Mouse (Mus musculus) testis, adult 2 months (tissue): ENCODE measurements around the gene Capg. TPM values are rescaled to one million over a fixed set of nuclear protein-coding genes. Genes with fewer than 3 reads are reported as not detected.
A peak's percentile ranks its signal among the peaks of the same experiment; 100 is the strongest.

ENCODE experiments used
- H3K27ac ChIP-seq: fragments of 200-500 bp; 2 replicates; pipeline ENCODE4 v1.5.1; 2012; ENCODE audit warnings: low read depth, low read length; ENCODE audit not compliant: control insufficient read depth, insufficient read depth
- H3K27me3 ChIP-seq: fragments of 200-500 bp; 2 replicates; pipeline ENCODE4 v1.6.1; 2012; ENCODE audit warnings: mild to moderate bottlenecking, low read length, moderate library complexity; ENCODE audit not compliant: control insufficient read depth, insufficient read depth
- H3K36me3 ChIP-seq: fragments of 200-500 bp; 2 replicates; pipeline ENCODE4 v1.6.1; 2012; ENCODE audit warnings: mild to moderate bottlenecking, low read length; ENCODE audit not compliant: control insufficient read depth, insufficient read depth
- H3K4me1 ChIP-seq: fragments of 200-500 bp; 2 replicates; pipeline ENCODE4 v1.6.1; 2012; ENCODE audit warnings: low read length; ENCODE audit not compliant: control insufficient read depth, insufficient read depth
- H3K4me3 ChIP-seq: fragments of 200-500 bp; 2 replicates; pipeline ENCODE4 v1.5.1; 2012; ENCODE audit warnings: low read depth, mild to moderate bottlenecking, low read length, moderate library complexity, mixed read lengths; ENCODE audit not compliant: control insufficient read depth
- CTCF ChIP-seq: fragments of 200-500 bp; IDR thresholded peaks from 2 replicates; pipeline ENCODE4 v1.5.1; 2012; ENCODE audit warnings: low read depth, mild to moderate bottlenecking, inconsistent platforms, low read length, moderate library complexity; ENCODE audit not compliant: control insufficient read depth, insufficient read depth, insufficient replicate concordance
- POLR2A ChIP-seq: fragments of 200-500 bp; IDR thresholded peaks from 2 replicates; pipeline ENCODE4 v1.6.1; 2012; ENCODE audit warnings: low read depth, mild to moderate bottlenecking, inconsistent platforms, low read length, moderate library complexity; ENCODE audit not compliant: control insufficient read depth
- polyA plus RNA-seq: library from polyadenylated mRNA; depleted of rRNA; stranded (reverse); fragments of >200 nt; gene quantifications from 2 replicates; pipeline ENCODE4 v1.2.3, GENCODE M21; 2012; rRNA removed

Capg gene
- polyA plus RNA-seq, 1 experiment = 1.3 TPM

- H3K27me3 ChIP-seq = no peaks in the 10 kb centered on the region
- H3K4me3 ChIP-seq = no peak overlapping the region
- no peak overlapping the region for H3K27ac ChIP-seq
- no peak for TF ChIP-seq POLR2A
- no peak for TF ChIP-seq CTCF
- peaks cover 12% of the 10 kb centered on the region for H3K4me1 ChIP-seq
- H3K36me3 ChIP-seq = no peaks in the 10 kb centered on the region
Measured at GRCm38 (mm10) chr6:72600216-72600615, 56.0 kb downstream of the Capg start.

- no peak for TF ChIP-seq CTCF
- TF ChIP-seq POLR2A = no peak
- H3K27ac ChIP-seq = no peak overlapping the region
- no peak overlapping the region for H3K4me3 ChIP-seq
- H3K36me3 ChIP-seq = no peaks in the 10 kb centered on the region
- peaks cover 12% of the 10 kb centered on the region for H3K4me1 ChIP-seq
- no peaks in the 10 kb centered on the region for H3K27me3 ChIP-seq
Measured at GRCm38 (mm10) chr6:72600771-72601170, 56.6 kb downstream of the Capg start.

DNA sequence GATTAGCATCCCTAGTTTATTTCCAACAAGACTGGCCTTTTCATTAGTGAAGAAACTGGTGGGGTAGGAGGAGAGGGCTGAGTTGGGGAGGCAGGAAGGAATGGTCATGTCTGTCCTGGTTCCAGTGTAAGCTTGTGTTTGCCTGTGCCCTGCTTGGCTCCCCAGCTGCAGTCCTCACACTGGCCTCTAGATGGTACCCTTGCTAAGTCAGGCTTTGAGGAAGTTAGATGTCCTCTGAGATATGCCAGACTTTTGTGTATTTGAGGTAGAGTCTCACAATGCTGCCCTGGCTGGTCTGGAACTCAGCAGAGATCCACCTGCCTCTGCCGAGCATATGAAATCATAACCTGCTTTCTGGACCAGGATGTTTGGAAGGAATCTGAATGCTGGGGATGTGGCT, 57.5 kb downstream of the Capg start:
- Histone ChIP-seq H3K27me3 (no peaks in the 10 kb centered on the region), H3K27ac (no peak overlapping the region), H3K4me1 (peaks cover 12% of the 10 kb centered on the region), H3K36me3 (no peaks in the 10 kb centered on the region), H3K4me3 (no peak overlapping the region)
- peak; percentile 78; the same call in 1 of the 2 replicates for TF ChIP-seq CTCF
- no peak for TF ChIP-seq POLR2A

GRCm38 (mm10) chr6:72604066-72604465, 59.9 kb downstream of the Capg start:
- H3K36me3 ChIP-seq = 0 out of 2 replicates have a peak, but pooled peaks cover 1% of the 10 kb centered on the region
- peaks cover 2% of the 10 kb centered on the region; the same call in 1 of the 2 replicates for H3K4me1 ChIP-seq
- no peaks in the 10 kb centered on the region for H3K27me3 ChIP-seq
- TF ChIP-seq CTCF (no peak), POLR2A (no peak)
- no peak overlapping the region for H3K27ac ChIP-seq
- H3K4me3 ChIP-seq = no peak overlapping the region

GRCm38 (mm10) chr6:72607060-72607459, 62.9 kb downstream of the Capg start:
- Histone ChIP-seq H3K4me1 (no peaks in the 10 kb centered on the region), H3K36me3 (peaks cover 2% of the 10 kb centered on the region), H3K27ac (no peak overlapping the region), H3K27me3 (no peaks in the 10 kb centered on the region), H3K4me3 (no peak overlapping the region)
- TF ChIP-seq POLR2A (no peak), CTCF (no peak)

GRCm38 (mm10) chr6:72607676-72608075, 63.5 kb downstream of the Capg start:
- H3K4me3 ChIP-seq = no peak overlapping the region
- H3K4me1 ChIP-seq = no peaks in the 10 kb centered on the region
- H3K27ac ChIP-seq = no peak overlapping the region
- H3K36me3 ChIP-seq = peaks cover 2% of the 10 kb centered on the region
- no peaks in the 10 kb centered on the region for H3K27me3 ChIP-seq
- TF ChIP-seq CTCF (no peak), POLR2A (no peak)

DNA sequence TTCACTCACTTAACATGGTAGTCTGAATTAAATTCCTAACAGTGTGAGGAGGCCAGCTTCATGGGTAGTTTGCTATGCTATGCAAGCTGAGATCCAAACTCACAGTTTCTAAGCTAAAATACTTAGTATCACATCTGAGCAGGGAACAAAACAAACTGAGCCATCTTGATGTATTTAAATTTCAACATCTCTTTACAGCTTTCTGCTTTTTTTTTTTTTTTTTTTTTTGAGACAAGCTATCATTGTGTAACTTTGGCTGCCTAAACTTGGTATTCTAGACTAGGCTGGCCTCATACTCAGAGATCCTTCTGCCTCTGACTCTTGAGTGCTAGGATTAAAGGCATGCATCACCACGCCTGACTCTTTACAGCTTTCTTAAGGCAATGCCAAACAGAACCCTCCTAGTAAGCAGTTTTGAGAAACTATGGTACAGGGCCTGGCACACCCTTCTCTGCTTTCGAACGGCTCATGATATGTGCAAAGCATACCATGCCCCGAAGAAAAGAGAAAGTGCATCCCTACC, 64.5 kb downstream of the Capg start:
- H3K4me3 ChIP-seq = no peak overlapping the region
- peaks cover 2% of the 10 kb centered on the region for H3K36me3 ChIP-seq
- H3K27ac ChIP-seq = no peak overlapping the region
- H3K27me3 ChIP-seq = no peaks in the 10 kb centered on the region
- no peak for TF ChIP-seq CTCF
- no peak for TF ChIP-seq POLR2A
- no peaks in the 10 kb centered on the region for H3K4me1 ChIP-seq

DNA sequence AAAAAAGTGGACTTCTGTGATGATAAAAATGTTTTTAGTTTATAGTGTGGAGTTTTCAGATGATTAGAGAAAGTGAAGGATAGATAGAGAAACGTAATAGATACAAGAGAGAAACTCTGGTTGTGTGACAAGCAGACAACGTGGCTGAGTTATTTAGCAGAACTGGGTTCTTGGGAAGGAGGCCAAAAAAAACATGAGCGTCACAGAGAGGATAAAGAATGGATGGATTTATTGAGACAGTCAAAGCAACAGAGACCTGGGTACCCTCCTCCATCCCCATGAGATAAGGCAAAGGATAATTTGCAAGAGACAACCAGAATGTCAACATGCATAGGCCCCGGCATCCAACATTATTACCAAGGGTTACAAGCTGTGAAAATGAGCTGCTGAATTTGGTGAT, 66.1 kb downstream of the Capg start:
- H3K4me1 ChIP-seq = no peaks in the 10 kb centered on the region
- no peak overlapping the region for H3K4me3 ChIP-seq
- no peaks in the 10 kb centered on the region for H3K27me3 ChIP-seq
- no peak overlapping the region for H3K27ac ChIP-seq
- no peak for TF ChIP-seq CTCF
- TF ChIP-seq POLR2A = no peak
- H3K36me3 ChIP-seq = peaks cover 2% of the 10 kb centered on the region

Other genes starting within 250 kb of the Capg start
- 0.06 and 0.16 TPM in 2 replicates for gene Sftpb, start 239.8 kb upstream of the Capg start, polyA plus RNA-seq
- gene Usp39, start 199.2 kb upstream of the Capg start, polyA plus RNA-seq = 29.0 and 29.3 TPM in 2 replicates
- gene 0610030E20Rik, start 197.1 kb upstream of the Capg start, polyA plus RNA-seq = 19.6 and 21.5 TPM in 2 replicates
- 6.6 and 8.7 TPM in 2 replicates for gene Tmem150a, start 188.9 kb upstream of the Capg start, polyA plus RNA-seq
- gene Rnf181, start 177.4 kb upstream of the Capg start, polyA plus RNA-seq = 284 and 298 TPM in 2 replicates
- 25.8 and 26.6 TPM in 2 replicates for gene Vamp5, start 163.9 kb upstream of the Capg start, polyA plus RNA-seq
- gene Vamp8, start 153.7 kb upstream of the Capg start, polyA plus RNA-seq = 14.8 and 16.0 TPM in 2 replicates
- 4.0 and 4.1 TPM in 2 replicates for gene Ggcx, start 130.1 kb upstream of the Capg start, polyA plus RNA-seq
- gene Mat2a, start 104.8 kb upstream of the Capg start, polyA plus RNA-seq = 55.5 and 67.4 TPM in 2 replicates
- gene Sh2d6, start 22.7 kb upstream of the Capg start, polyA plus RNA-seq = 76.8 and 77.0 TPM in 2 replicates
- gene Elmod3, start 54.0 kb downstream of the Capg start, polyA plus RNA-seq = 40.2 and 46.0 TPM in 2 replicates
- 9.4 and 11.0 TPM in 2 replicates for gene Retsat, start 54.1 kb downstream of the Capg start, polyA plus RNA-seq
- 21.4 and 29.8 TPM in 2 replicates for gene Tgoln1, start 72.6 kb downstream of the Capg start, polyA plus RNA-seq
- gene Tcf7l1, start 244.9 kb downstream of the Capg start, polyA plus RNA-seq = 3.0 and 3.5 TPM in 2 replicates